Mouse (Mus musculus) R1 (cell line): ENCODE measurements at regions not wholly inside any gene's neighbourhood (a gene's known extent, or its start where the extent isn't known, plus 50 kb on each side); places are given as distances from the start of the nearest gene placed in this dataset.
"Not testable (repeated sequence)": the region's sequence is repeated elsewhere in the genome, so short reads cannot be mapped to it uniquely, and the experiment has no call there.

Experiments
- DNase-seq: peaks from one replicate; pipeline ENCODE4 v3.0.0-alpha.2; 2018; ENCODE audit warnings: low read depth, low spot score

DNA sequence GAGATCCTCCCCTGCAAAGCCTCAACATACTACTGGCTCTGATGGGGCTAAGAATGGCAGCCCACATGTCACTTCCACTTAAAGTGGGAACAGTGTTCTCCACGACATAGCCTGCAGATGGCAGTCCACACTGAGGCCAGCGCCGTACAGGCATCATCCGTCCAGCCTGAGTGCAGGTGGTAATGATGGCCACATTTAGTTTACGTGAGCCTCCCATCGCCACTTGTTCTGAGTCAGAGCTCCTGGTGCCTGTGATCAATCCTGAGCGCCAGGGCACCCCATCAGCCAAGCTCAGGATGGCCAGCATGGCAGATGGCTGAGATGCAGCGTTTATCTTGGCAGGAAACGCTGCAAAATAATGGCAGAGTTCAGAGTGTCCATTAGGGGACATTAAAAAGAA lies 159.6 kb downstream of the Adgrd1 start:
- DNase-seq, result no peak

DNA sequence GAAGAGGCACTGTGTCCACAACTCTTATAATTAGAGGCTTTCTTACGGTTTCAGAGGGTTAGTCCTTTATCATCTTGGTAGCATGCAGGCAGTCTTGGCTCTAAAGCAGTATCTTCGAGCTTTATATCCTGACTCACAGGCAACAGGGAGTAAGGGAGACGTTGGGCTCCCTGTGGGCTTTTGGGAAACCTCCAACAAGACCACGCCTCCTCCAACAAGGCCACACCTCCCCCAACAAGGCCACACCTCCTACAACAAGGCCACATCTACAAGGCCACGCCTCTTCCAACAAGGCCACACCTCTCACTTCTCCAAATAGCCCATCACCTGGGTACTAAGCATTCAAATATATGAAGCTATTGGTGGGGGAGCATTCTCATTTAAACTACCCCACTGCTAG lies 160.7 kb downstream of the Adgrd1 start:
- peak; percentile 79 for DNase-seq

DNA sequence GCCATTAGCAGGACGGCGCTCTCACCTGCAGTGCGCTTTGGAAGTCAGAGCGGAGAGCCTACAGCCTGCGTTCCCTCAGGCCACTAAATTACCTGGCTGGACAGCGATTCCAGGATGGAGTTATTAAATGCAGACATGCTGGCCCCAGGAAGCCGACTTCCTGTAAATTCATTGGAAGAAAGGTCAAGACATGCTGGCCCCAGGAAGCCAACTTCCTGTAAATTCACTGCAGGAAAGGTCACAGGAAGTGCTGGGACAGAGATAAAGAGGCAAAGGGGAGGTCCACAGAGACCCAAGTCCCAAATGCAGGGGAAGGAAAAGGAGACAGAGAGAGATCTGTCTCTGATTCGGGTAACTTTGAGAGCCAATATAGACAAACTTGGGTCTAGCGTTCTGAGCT lies 164.1 kb downstream of the Adgrd1 start:
- peak; percentile 63 for DNase-seq

DNA sequence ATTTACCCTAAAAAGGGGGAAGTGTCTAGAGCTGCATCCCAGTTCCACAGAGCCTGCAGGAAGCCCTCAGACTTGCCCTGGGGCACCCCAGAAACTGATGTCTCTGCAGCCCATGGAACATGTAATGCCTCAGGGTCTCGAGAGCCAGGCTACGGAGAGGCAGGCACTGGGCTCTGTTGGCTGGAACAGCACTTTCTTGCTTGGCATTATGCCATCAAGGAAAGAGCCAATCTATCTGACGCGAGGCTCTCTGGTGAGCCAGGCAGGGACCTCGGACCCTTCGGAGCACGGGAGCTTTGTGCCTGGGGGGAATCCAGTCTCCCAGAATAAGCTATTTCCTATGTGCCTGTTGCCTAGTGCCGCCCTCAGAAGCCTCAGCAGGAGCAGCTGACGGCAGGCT lies 166.6 kb downstream of the Adgrd1 start:
- no peak for DNase-seq

DNA sequence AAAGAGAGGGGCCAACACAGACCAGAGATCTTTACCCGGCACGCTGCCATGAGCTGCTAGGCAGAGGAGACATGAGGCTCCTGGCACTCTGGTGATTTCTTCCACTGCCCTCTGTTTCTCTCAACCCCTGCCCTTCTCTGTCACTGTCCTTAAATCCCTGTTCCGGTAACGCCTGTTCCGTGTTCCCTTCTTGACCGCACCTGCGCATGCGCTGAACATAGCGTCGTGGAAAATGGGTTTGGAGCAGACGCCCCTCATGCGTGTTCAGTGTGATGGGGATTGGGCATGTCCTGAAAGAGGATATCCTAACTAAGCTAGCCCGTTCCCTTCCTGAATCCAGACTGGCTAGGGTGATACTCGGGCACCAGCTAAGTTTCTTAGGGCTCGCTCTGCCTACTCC lies 167.8 kb downstream of the Adgrd1 start:
- DNase-seq, result peak; percentile 62

DNA sequence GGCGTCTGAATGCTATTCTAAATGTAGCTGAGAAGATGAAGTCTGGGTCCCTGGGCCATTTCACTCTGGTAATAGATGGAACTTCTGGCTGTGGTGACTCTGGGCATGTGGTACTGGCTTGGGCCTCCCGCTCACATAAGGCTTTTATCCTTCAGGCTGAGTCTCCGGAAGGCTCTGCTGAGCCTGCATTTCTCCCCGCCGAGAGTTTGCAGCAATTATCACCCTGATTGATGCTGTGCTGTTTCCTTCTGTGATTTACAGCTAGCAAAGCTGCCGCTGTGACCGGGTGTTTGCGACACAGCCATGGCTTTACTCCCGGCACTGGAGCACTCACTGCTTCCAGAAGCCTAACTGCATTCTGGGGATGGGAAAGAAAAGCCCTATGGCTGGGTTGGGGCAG lies 171.9 kb downstream of the Adgrd1 start:
- DNase-seq, result no peak

DNA sequence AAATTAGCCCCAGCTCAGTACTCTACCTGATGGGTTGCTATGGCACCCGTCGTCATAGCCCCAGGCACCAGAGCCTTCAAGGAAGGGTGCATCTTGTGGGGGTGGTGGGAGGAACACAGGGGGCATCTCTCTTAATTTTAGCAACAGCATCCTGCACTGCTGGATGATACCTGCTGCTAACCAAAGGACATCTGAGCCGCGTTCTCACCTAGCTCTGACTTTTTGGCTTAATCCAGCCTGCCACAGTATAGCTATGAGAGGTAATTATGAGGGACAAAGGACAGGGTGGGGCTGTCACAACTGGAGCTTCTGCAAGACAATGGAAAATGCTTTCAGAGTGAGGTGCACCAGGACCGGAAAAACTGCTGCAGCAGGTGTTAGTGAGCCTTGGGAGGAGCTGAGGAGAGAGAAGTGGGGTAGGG lies 173.5 kb downstream of the Adgrd1 start:
- DNase-seq, result peak; percentile 99

DNA sequence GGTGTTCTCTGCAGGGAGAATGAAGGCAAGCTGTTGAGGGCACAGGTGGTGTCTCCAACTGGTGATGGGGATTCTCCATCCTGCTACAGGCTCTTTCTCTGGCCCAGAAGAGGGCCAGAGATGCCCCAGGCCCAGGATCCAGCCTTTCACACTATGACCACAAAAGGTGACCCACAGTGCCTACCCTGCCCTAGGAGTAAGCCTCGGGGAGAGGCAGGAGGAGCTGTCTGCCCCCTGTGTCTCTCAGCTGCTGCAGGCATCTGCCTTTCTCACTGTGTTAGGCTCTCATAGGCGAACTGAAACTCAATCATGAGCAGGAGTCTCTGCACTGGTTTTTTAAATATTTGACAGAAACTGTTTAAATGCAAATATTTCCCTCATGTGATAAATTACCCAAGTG lies 184.9 kb downstream of the Adgrd1 start:
- no peak for DNase-seq

DNA sequence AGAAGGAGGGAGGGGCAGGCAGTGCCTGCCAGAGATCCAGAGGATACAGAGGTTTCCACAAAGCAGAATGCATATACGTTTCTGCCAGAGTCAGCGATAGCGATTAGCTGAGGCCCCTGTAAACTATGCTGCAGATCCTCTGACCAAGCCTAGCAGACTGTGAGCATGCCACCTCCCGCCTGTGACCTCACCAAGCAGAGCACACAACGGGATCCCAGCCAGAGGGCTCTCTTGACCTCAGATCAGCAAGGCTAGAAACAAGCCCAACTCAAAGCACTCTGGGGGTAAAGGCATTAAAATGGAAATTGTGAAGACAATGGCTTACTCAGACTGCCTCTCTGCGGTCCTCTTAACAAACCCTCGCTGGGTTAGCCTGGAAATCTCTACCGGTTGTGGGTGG lies 185.6 kb downstream of the Adgrd1 start:
- DNase-seq, result peak; percentile 92

DNA sequence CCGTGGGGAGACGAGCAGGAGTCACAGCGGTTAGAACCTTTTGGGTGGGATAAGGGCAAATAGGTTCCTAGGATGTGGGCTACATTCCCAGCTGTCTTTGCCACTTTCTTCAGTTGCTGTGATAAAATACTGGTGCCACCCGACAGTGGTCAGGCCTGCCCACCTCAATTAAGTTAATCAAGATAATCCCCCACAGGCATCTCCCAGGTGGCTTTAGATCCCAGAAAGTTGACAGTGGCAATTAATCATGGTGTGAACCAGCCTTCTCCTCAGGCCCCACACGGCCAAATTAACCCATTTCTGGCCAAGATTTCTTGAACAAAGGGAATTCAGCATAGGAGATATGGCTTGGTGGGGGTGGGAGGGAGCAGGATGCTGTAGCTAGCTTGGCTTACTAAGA lies 186.3 kb downstream of the Adgrd1 start:
- no peak for DNase-seq

DNA sequence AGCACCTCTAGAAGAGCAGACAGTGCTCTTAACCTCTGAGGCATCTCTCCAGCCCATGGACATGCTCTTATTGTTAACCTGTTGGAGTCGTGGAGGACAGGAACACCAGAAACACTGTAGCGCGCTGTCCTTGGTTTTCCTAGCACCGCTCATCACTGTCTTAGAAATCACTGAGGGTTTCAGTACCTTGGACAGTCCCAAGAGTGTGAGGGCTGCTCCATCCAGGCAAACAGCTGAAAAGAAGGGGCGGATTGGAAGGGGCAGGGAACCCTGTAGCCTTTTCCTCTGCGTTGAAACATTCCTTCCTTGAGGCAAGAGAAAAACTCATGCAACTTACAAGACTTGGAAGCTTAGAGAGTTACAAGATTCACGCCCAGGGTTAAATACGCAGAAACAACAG lies 190.9 kb downstream of the Adgrd1 start:
- peak; percentile 80 for DNase-seq

DNA sequence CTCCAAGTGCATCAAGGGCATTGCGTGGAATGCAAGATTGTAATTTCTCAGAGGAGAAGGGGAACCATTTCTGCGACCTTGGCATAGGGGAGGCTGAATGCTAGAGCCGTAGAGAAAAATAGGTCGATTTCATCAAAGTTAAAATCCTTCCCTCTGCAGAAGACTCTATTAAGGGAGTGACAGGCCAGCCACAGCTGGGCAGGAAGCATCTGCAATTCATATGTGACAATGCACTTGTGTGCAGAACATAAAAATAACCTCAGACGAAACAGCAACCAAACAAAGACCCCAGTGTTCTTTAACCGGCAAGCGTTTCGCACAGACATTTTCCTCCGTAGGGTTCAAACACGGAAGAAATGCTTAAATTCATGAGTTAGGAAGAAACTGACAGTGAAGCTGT lies 196.3 kb downstream of the Adgrd1 start:
- DNase-seq, result not testable (repeated sequence)

DNA sequence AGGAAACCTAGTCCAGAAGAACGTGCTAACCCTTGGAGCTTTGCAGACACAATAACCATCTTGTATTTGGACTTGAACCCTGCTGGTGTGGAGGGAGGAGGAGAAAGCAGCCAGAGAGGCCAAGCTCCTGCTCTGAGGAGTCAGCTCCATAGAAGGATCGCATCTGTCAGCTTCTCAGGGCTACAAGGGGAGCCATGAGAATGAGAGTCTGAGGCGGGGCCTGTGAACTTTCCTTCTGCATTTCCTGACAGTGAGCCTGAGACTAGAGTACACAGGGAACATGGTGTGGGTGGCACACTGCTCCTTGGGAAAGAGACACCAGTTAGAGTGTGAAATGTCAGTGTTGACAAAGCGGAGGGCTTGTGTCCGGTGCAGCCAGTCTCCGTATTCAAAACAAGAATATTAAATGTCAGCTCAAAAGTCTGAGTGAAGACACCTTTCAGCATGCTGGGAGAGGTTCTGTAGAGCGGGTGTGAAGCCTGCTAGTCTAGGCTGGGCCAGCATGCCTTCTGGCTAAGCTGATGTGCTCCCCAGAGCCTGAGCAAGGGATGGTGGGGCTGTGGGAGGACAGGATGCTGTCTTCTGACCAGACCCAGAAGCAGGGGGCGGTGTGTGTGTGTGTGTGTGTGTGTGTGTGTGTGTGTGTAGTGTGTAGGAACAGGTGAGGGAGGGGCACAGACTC lies 198.5 kb downstream of the Adgrd1 start:
- not testable (repeated sequence) for DNase-seq

DNA sequence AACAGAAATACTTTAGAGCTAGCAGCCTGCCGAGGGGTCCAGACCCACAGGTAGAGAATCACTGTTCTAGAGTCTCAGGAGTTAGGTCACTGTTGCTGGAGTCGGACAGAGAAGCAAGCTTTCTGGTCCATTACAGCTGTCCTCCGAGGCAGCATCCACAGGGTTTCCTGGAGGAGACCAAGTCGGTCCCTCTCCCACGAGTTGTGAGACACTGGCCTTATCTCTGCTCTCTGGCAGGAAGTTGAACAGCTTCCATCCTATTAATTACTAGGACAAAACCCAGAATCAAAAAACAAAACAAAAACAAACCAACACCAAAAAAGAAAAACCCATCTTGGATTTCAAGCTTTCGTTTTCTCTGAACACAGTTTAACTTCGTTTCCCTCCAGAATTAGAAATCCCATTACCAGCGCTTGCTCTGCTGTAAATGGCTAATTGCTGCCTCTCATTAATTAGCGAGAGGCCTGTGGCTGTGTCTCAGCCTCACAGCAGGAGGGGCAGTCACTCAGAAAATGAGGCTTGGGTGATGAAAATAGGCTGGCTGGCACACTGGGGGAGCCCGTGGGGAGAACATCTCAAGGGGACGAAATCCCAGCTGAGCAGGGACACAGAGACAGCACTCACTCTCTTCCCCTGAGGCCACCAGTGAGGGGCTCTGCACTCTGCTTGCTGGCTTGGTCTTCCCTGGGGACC lies 201.3 kb downstream of the Adgrd1 start:
- no peak for DNase-seq

DNA sequence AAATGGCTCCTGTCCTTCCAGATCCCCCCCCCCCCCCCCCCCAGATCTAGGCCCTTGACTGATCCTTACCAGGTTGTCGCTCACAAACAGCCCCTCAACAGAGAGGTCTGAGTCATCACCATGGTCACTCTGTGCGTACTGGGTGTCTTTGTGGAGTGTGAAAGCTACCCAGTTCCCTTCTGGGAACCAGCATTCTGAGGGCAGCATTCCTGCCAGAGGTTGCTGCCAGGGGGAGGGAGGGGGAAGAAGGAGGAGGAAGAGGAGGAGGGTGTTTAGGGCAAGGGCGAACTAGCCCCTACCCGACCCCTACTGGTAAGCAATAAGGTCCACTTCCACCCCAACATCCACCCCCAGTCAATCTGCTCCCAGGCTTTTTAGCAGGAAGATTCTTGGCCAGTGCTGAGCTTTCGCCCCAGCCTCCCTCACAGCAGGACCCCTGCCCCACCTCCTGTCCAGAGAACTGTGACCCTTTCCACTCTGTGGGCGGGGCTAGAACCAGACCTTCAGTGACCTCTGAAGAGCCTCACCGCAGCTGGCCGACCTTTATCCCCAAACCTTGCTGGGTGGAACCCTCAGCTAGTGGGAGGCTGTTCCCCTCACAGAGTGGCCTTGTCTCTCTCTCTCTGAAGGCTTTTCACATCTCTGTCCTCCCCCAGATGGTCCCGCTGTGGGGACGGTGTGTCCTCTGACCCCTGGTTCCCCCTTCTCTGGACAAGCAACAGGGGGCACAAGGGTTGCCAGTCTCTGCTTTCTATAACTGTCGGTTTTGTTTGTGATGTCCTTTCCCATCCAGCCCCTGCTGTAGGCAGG lies 202.2 kb upstream of the Sfswap start:
- DNase-seq, result peak; percentile 89

DNA sequence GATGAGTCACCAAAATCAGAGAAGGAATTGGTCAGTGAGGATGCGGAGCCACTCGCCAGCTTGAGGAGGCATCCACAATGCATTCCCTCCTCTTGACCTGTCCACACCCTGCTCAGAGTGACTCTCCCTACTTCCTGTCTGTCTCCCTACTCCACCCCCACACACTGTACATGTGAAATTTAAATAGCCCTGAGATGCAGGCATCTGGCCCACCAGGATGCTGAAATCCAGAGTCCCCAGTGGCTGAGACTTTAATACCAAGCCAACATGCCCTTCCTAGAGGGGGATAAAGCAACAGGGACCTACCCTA lies 201.6 kb upstream of the Sfswap start:
- DNase-seq, result peak; percentile 77

DNA sequence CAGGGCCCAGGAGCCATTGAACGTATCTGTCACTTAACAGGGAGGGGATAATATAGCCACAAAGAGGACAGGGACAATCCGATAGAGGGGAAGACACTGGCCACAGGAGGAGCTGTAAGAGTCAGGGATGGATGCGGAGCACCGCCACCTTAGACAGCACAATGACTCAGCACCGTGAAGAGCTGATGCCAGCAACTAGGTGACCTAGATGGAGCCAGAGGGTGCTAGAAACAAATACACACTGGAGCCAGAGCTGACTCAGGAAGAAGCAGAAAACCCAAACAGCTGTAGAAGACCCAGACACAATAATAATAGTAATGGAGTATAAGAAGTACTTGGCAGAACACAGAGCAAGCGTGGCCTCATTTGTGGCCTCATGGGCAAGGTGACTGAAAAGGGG lies 200.6 kb upstream of the Sfswap start:
- no peak for DNase-seq

DNA sequence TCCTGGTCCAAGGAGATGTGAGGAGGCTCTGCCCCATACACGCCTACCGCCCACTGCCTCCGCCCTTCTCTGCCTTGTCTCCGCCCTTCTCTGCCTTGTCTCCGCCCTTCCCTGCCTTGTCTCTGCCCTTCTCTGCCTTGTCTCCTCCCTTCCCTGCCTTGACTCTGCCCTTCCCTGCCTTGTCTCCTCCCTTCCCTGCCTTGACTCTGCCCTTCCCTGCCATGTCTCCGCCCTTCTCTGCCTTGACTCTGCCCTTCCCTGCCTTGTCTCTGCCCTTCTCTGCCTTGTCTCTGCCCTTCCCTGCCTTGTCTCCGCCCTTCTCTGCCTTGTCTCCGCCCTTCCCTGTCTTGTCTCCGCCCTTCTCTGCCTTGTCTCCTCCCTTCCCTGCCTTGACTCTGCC lies 185.4 kb upstream of the Sfswap start:
- DNase-seq, result peak; percentile 91

DNA sequence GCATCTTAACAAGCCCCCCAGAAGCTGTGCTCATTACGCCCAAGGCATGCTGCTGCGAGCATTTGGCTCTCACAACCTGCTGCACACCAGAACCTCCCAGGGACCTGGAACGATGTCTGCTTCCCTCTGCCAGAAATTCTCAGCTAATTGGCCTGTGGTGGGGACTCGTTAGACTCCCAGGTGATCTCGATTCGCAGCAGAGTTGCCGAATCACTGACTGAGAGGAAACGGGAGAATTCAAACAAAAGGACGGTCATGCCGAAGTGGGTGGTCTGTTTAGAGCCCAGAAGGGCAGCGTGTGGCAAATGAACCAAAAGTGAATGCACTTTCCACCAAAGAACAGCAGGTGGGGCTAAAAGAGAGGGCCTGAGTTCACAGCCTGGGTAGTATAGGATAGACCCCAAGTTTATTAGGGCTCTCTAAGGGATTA lies 169.9 kb upstream of the Sfswap start:
- peak; percentile 77 for DNase-seq

DNA sequence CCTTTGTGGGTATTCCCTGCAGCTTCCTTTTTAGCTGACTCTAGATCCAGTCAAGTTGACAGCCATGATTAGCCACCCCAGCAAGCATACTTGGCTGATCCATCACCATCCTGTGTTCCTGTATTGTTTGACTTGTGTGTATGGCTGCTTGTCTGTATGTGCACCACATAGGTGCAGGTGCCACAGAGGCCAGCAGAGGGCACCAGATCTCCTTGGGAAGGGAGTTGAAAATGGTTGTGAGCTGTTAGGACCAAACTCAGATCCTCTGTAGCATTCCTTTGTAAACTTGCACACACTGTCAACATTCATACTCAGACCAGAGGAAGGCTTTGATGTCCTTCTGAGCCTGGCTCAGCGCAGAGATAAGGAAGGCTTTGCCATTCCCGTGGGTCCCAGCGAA lies 169.0 kb upstream of the Sfswap start:
- DNase-seq, result peak; percentile 86

DNA sequence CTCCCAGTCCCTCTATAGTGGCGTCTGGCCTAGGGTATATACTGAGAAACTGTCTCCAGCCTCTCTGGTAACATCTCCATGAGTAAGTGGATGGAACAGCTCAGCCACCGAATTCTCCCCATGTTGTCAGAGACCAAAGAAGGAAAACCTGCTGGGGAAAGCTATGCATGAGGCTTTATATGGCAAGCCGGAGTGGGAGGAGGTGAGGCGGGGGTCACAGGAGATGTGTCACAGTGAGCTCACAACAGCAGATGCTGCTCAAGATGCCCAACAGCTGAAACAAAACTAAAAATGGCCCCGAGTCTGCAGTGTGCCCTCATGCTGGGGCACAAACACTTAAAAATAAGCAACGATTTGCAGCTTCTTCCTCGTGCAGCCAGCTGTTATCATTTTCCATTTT lies 162.5 kb upstream of the Sfswap start:
- DNase-seq, result no peak

DNA sequence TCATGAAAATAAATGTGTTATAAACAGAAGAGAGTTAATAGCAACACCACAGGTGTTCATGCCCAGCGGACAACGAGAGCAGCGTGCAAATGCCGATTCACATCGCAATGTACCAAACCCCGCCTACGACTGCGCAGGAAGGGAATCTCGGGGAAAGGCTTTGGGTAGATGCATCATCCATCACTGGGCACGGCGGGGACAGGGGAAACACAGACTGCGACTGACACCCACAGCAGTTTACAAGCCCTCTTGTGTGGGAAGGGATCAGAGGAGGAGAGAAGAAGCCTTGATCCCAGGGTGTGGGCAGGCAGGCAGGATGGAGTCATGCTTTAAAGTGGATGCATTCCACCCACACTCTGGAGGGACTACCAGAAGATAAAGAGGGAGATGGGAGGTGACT lies 157.0 kb upstream of the Sfswap start:
- no peak for DNase-seq

DNA sequence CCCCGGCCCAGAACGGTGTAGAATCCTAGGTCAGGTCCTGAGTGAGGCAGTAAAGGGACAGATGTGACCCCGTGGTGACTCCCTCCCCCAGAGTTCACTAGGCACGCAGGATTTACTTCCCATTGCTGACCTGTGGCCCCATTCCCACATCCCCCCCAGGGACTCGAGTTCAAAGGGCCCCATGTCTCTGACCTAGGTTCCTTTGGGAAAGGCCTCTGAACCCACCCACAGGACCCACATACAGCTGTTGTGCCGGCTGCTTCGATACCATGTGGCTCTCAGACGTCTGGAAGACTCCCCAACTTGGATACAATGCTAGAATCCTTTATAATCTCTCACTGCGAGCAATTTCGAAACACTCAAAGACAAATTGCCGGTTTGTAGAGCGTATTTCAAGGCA lies 151.0 kb upstream of the Sfswap start:
- no peak for DNase-seq
